In genomic region chr6:54399194-54399923, GRCm38 (mm10) we compare ENCODE assay signal across 14 mouse cellular contexts. TPM values are rescaled to one million over a fixed set of nuclear protein-coding genes. Genes with fewer than 3 reads are reported as not detected.
DNase-seq lines count a peak whose midpoint lies in the region; ATAC-seq and TF ChIP-seq lines count a peak whose summit lies in the region.
"Had no signal": no experiment of that assay in that cellular context is flagged by ENCODE, and none has a peak within 500 bp of the region (broad histone marks: within the 10 kb centered on the region; RNA-seq: fewer than 3 reads in every experiment).

No protein-coding gene starts in this region.

- peaks cover 11% of the 10 kb centered on the region; the same call in 1 of the 2 replicates for H3K4me1 ChIP-seq in forebrain, postnatal 0 days (ENCODE audit: insufficient read depth)
- H3K4me1 ChIP-seq in forebrain, embryonic 13.5 days, result peaks cover 10% of the 10 kb centered on the region
- peaks cover 7% of the 10 kb centered on the region for H3K4me1 ChIP-seq in heart, embryonic 11.5 days (ENCODE audit: control insufficient read depth, insufficient read depth, low read length)

- WGBS in forebrain, postnatal 0 days, result 21% methylated on average over 11 of the region's 11 CpGs
- 42% methylated on average over 11 of the region's 11 CpGs for WGBS in forebrain, embryonic 13.5 days
- WGBS in heart, embryonic 11.5 days (ENCODE audit: insufficient replicate concordance), result 47% methylated on average over 11 of the region's 11 CpGs

- no peak overlapping the region for H3K4me3 ChIP-seq in forebrain, postnatal 0 days (ENCODE audit: low read depth, low read length)
- H3K4me3 ChIP-seq in forebrain, embryonic 13.5 days, result no peak overlapping the region
- H3K4me3 ChIP-seq in layer of hippocampus, adult 2 months, result no peak overlapping the region
- no peak overlapping the region for H3K4me3 ChIP-seq in heart, embryonic 11.5 days (ENCODE audit: low read depth, low read length)
- H3K4me3 ChIP-seq: embryonic facial prominence, embryonic 15.5 days had no signal

- no peaks in the 10 kb centered on the region for H3K27me3 ChIP-seq in forebrain, postnatal 0 days (ENCODE audit: insufficient read depth, low read length)
- H3K27me3 ChIP-seq in forebrain, embryonic 13.5 days, result no peaks in the 10 kb centered on the region
- no peaks in the 10 kb centered on the region for H3K27me3 ChIP-seq in heart, embryonic 11.5 days (ENCODE audit: control insufficient read depth, insufficient read depth, low read length)
- H3K27me3 ChIP-seq: embryonic facial prominence, embryonic 15.5 days had no signal

- intact Hi-C loops in left cerebral cortex, postnatal 10 days (cut with DNase I), result loop anchor here (5.0 kb wide), 1 partner anchor 33 kb away; no protein-coding TSS in a partner anchor

- no peak overlapping the region for H3K4me2 ChIP-seq in forebrain, postnatal 0 days (ENCODE audit: low read depth)
- no peak overlapping the region for H3K4me2 ChIP-seq in forebrain, embryonic 13.5 days
- H3K4me2 ChIP-seq in heart, embryonic 11.5 days, result no peak overlapping the region
- H3K4me2 ChIP-seq: embryonic facial prominence, embryonic 15.5 days had no signal

- no peak overlapping the region; the same call in 1 of the 2 replicates for H3K9ac ChIP-seq in forebrain, postnatal 0 days
- no peak overlapping the region for H3K9ac ChIP-seq in forebrain, embryonic 13.5 days
- no peak overlapping the region for H3K9ac ChIP-seq in heart, embryonic 11.5 days (ENCODE audit: low read depth, low read length)
- H3K9ac ChIP-seq: embryonic facial prominence, embryonic 15.5 days had no signal

- no peak for DNase-seq in forebrain, postnatal 0 days
- DNase-seq in layer of hippocampus, adult 2 months (ENCODE audit: low spot score in 2 of 2), result no peak
- no peak for DNase-seq in layer of hippocampus, postnatal 10 days (ENCODE audit: low spot score in 2 of 2)
- DNase-seq in lung, postnatal 14 days, result peak; percentile 17
- no peak for DNase-seq in T-cell, adult 2 months (ENCODE audit: low spot score)
- DNase-seq in left cerebral cortex, postnatal 10 days (ENCODE audit: extremely low spot score in 1 of 2, low spot score in 2 of 2), result no peak
- DNase-seq: adrenal gland, postnatal 25 days; B cell, adult 2 months; cerebellum, adult 9-10 months; layer of hippocampus, postnatal 36 days; thymus, postnatal 14 days had no signal

- no peak for TF ChIP-seq CTCF in forebrain, postnatal 0 days (IDR thresholded peaks at IDR 0.05; ENCODE audit: low read depth)
- no peak for TF ChIP-seq CTCF in layer of hippocampus, adult 2 months (conservative IDR thresholded peaks at IDR 0.05)

- no peaks in the 10 kb centered on the region for H3K36me3 ChIP-seq in forebrain, postnatal 0 days (ENCODE audit: insufficient read depth)
- H3K36me3 ChIP-seq in forebrain, embryonic 13.5 days (ENCODE audit: poor library complexity, severe bottlenecking), result no peaks in the 10 kb centered on the region
- H3K36me3 ChIP-seq in heart, embryonic 11.5 days (ENCODE audit: control insufficient read depth, insufficient read depth, low read length), result no peaks in the 10 kb centered on the region
- H3K36me3 ChIP-seq: embryonic facial prominence, embryonic 15.5 days had no signal

- no peak for ATAC-seq in forebrain, postnatal 0 days
- no peak for ATAC-seq in forebrain, embryonic 13.5 days
- ATAC-seq in heart, embryonic 11.5 days (replicated peaks; ENCODE audit: insufficient number of reproducible peaks, low FRiP score, low TSS enrichment), result no peak

- H3K27ac ChIP-seq in forebrain, postnatal 0 days (ENCODE audit: low read depth, low read length), result peak overlapping the region; percentile 41; the same call in 1 of the 2 replicates
- H3K27ac ChIP-seq in forebrain, embryonic 13.5 days, result no peak overlapping the region
- H3K27ac ChIP-seq in layer of hippocampus, adult 2 months, result peak overlapping the region; percentile 70
- H3K27ac ChIP-seq in heart, embryonic 11.5 days (ENCODE audit: low read depth, low read length), result peak overlapping the region; percentile 73

- no peaks in the 10 kb centered on the region for H3K9me3 ChIP-seq in forebrain, postnatal 0 days (ENCODE audit: low read length)
- H3K9me3 ChIP-seq in forebrain, embryonic 13.5 days (replicated peaks), result no peaks in the 10 kb centered on the region
- no peaks in the 10 kb centered on the region for H3K9me3 ChIP-seq in heart, embryonic 11.5 days (replicated peaks; ENCODE audit: control insufficient read depth, low read length)
- H3K9me3 ChIP-seq: embryonic facial prominence, embryonic 15.5 days had no signal

RNA-seq across cellular contexts. Expression of gene Wipf3, which starts 30.0 kb away (rescaled TPM):
- total RNA-seq in forebrain, postnatal 0 days (2014; rRNA removed), result 6.5 and 7.6 TPM in 2 replicates
- 1.1 and 2.4 TPM in 2 replicates for polyA plus RNA-seq in forebrain, postnatal 0 days (2015; fragmentation: Nextera tagmentation; extraction: Ambion mirVana)
- 2.4 and 2.8 TPM in 2 replicates for polyA plus RNA-seq in forebrain, embryonic 13.5 days (2015; fragmentation: Nextera tagmentation; extraction: Ambion mirVana)
- 100 to 1,000 TPM; 399 to 401 TPM for total RNA-seq in layer of hippocampus, adult 2 months (2021)
- total RNA-seq in layer of hippocampus, postnatal 10 days (2021), result 100 to 1,000 TPM; 137 to 139 TPM
- 3.5 and 3.8 TPM in 2 replicates for polyA plus RNA-seq in heart, embryonic 11.5 days (2014; fragmentation: Nextera tagmentation; extraction: Ambion mirVana)
- total RNA-seq in left cerebral cortex, postnatal 10 days (2021), result 10 to 100 TPM; 23.2 to 33.3 TPM

Comparison
In these comparisons a context has a peak if more than half of its experiments do, and no peak if none do; other contexts are left out.
1. RNA of gene Wipf3, which starts 30.0 kb away (total RNA-seq): 399 to 401 TPM in layer of hippocampus, adult 2 months and 137 to 139 TPM in layer of hippocampus, postnatal 10 days; 23.2 to 33.3 TPM in left cerebral cortex, postnatal 10 days and 6.5 to 7.6 TPM in forebrain, postnatal 0 days; every median in the first group is over 4 times any median in the second.